Mouse (Mus musculus) urinary bladder, postnatal 10 days (tissue): ENCODE data around the gene Ltb.

ENCODE experiments used
- DNase-seq: peaks from one replicate; pipeline ENCODE4 v3.0.0; 2022; ENCODE audit warnings: low spot score

The Ltb gene

GRCm38 (mm10) chr17:35194844-35195630 is 798 bp downstream of the Ltb start:
- no peak for DNase-seq

- DNase-seq = peak; percentile 47
Observed at GRCm38 (mm10) chr17:35195631-35196320, 1.5 kb downstream of the Ltb start.

GRCm38 (mm10) chr17:35196321-35196641 is 2.0 kb downstream of the Ltb start:
- DNase-seq = no peak

- no peak for DNase-seq
Observed at GRCm38 (mm10) chr17:35197126-35197525, 2.9 kb downstream of the Ltb start.

- DNase-seq = no peak
Observed at GRCm38 (mm10) chr17:35198029-35198428, 3.8 kb downstream of the Ltb start.

- DNase-seq = no peak
Observed at GRCm38 (mm10) chr17:35198946-35199345, 4.7 kb downstream of the Ltb start.

- no peak for DNase-seq
Observed at GRCm38 (mm10) chr17:35200398-35200797, 6.2 kb downstream of the Ltb start.

GRCm38 (mm10) chr17:35201128-35201527 is 6.9 kb downstream of the Ltb start:
- no peak for DNase-seq

- no peak for DNase-seq
Observed at GRCm38 (mm10) chr17:35201787-35202186, 7.5 kb downstream of the Ltb start, which contains the start of gene Tnf. Tnf (minus strand) TSS chr17:35202007.

GRCm38 (mm10) chr17:35202442-35202841 is 8.2 kb downstream of the Ltb start:
- no peak for DNase-seq

- no peak for DNase-seq
Observed at GRCm38 (mm10) chr17:35204494-35205379, 10.5 kb downstream of the Ltb start, which contains the start of gene Lta. Lta (minus strand) TSS chr17:35205351.

- DNase-seq = no peak
Observed at GRCm38 (mm10) chr17:35205380-35205769, 11.1 kb downstream of the Ltb start.

- DNase-seq = no peak
Observed at GRCm38 (mm10) chr17:35209785-35210535, 15.7 kb downstream of the Ltb start.

GRCm38 (mm10) chr17:35210593-35210992 is 16.4 kb downstream of the Ltb start:
- no peak for DNase-seq

- no peak for DNase-seq
Observed at GRCm38 (mm10) chr17:35213071-35213470, 18.8 kb downstream of the Ltb start.

GRCm38 (mm10) chr17:35218516-35219193 is 24.4 kb downstream of the Ltb start:
- DNase-seq = no peak

- no peak for DNase-seq
Observed at GRCm38 (mm10) chr17:35219601-35220041, 25.4 kb downstream of the Ltb start.

- DNase-seq = no peak
Observed at GRCm38 (mm10) chr17:35220156-35220952, 26.1 kb downstream of the Ltb start, which contains the start of gene Gm16181. Gm16181 (plus strand) TSS chr17:35220834.

- no peak for DNase-seq
Observed at GRCm38 (mm10) chr17:35222299-35222698, 28.1 kb downstream of the Ltb start.

- no peak for DNase-seq
Observed at GRCm38 (mm10) chr17:35224641-35225040, 30.4 kb downstream of the Ltb start.
